Mouse (Mus musculus): ENCODE measurements around the gene Kxd1.

DNA sequence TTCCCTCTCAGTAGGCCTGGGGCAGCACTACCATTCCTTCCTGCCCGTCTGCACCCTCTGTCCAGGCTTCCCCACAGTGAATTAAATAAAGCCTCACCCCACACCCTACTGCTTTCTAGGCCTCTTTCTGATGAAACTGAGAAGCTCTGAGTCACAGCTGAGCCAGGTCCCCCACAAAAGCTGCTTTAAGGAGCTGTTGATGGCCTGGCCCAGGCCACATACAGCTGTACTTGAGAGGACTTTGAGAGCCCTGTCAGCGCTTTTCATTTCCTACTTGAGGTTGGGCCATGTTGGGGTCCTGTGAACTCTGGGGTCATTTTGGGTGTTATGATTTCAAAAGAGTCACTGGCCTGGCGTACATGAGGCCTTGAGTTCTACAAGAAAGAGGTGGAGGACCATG, 7.5 kb upstream of the Kxd1 start:
- TF ChIP-seq CTCF (IDR thresholded peaks at IDR 0.05; ENCODE audit: low read depth, low read length) (no peak), POLR2A (IDR thresholded peaks at IDR 0.05; ENCODE audit: borderline replicate concordance, low read depth, low read length) (no peak)
